Mouse (Mus musculus) stomach, embryonic 15.5 days (tissue): ENCODE data around the gene Pde8b. TPM values are rescaled to one million over a fixed set of nuclear protein-coding genes. Genes with fewer than 3 reads are reported as not detected.

Source experiments
- ATAC-seq: fragments of 200-750 bp; cut with Nextera tagmentation; 2 replicates; pipeline ENCODE4 v1.8.0; 2017; ENCODE audit warnings: low read depth, moderate number of reproducible peaks, moderate TSS enrichment; ENCODE audit not compliant: insufficient read depth, low FRiP score
- H3K27ac ChIP-seq: fragments of 300-500 bp; sonication (generic); 2 replicates; pipeline ENCODE4 v1.5.1; 2015; ENCODE audit warnings: mild to moderate bottlenecking, inconsistent platforms
- H3K27me3 ChIP-seq: fragments of 300-500 bp; sonication (generic); replicated peaks from 2 replicates; pipeline ENCODE4 v1.6.1; 2015; ENCODE audit warnings: inconsistent platforms
- H3K36me3 ChIP-seq: fragments of 300-500 bp; sonication (generic); 2 replicates; pipeline ENCODE4 v1.6.1; 2015; ENCODE audit warnings: inconsistent platforms
- H3K4me1 ChIP-seq: fragments of 300-500 bp; sonication (generic); 2 replicates; pipeline ENCODE4 v1.6.1; 2015; ENCODE audit warnings: inconsistent platforms
- H3K4me2 ChIP-seq: fragments of 300-500 bp; sonication (generic); 2 replicates; pipeline ENCODE4 v1.6.1; 2015; ENCODE audit warnings: mild to moderate bottlenecking, inconsistent platforms
- H3K4me3 ChIP-seq: fragments of 300-500 bp; sonication (generic); replicated peaks from 2 replicates; pipeline ENCODE4 v1.5.1; 2015; ENCODE audit warnings: inconsistent platforms
- H3K9ac ChIP-seq: fragments of 300-500 bp; sonication (generic); 2 replicates; pipeline ENCODE4 v1.6.1; 2015; ENCODE audit warnings: inconsistent platforms
- H3K9me3 ChIP-seq: fragments of 300-500 bp; sonication (generic); 2 replicates; pipeline ENCODE4 v1.6.1; 2016; ENCODE audit warnings: inconsistent platforms
- WGBS: fragments of 180-500 bp; shearing (Covaris S2); methylation state at CpG from one replicate; pipeline ENCODE4 v1.1.7; 2015; 5-methylcytosine and 5-hydroxymethylcytosine counted together
- polyA plus RNA-seq: library from polyadenylated mRNA; unstranded; fragments of >200 nt; fragmentation: Nextera tagmentation; extraction: Ambion mirVana; gene quantifications from 2 replicates; pipeline ENCODE4 v1.2.1, GENCODE M21; 2015

Pde8b gene
- polyA plus RNA-seq, 1 experiment from 2014 or later = 7.4 TPM

- Histone ChIP-seq H3K9ac (no peak overlapping the region), H3K4me1 (no peaks in the 10 kb centered on the region), H3K9me3 (no peaks in the 10 kb centered on the region), H3K4me2 (no peak overlapping the region), H3K4me3 (no peak overlapping the region), H3K36me3 (no peaks in the 10 kb centered on the region), H3K27ac (no peak overlapping the region), H3K27me3 (no peaks in the 10 kb centered on the region)
- no peak for ATAC-seq
- WGBS = 89% methylated on average over 6 of the region's 6 CpGs
These were observed 219.3 kb downstream of the Pde8b start for GRCm38 (mm10) chr13:95030828-95031227.

- no peak for ATAC-seq
- WGBS = 82% methylated on average over 6 of the region's 6 CpGs
- no peak overlapping the region for H3K9ac ChIP-seq
- H3K4me3 ChIP-seq = no peak overlapping the region
- no peaks in the 10 kb centered on the region for H3K27me3 ChIP-seq
- no peak overlapping the region for H3K27ac ChIP-seq
- H3K36me3 ChIP-seq = no peaks in the 10 kb centered on the region
- 0 out of 2 replicates have a peak, but pooled peaks cover 4% of the 10 kb centered on the region for H3K4me1 ChIP-seq
- no peak overlapping the region for H3K4me2 ChIP-seq
- no peaks in the 10 kb centered on the region for H3K9me3 ChIP-seq
These were observed 229.9 kb downstream of the Pde8b start for GRCm38 (mm10) chr13:95020216-95020615.

- ATAC-seq = no peak
- no peak overlapping the region for H3K4me2 ChIP-seq
- no peak overlapping the region for H3K27ac ChIP-seq
- H3K9me3 ChIP-seq = no peaks in the 10 kb centered on the region
- H3K4me3 ChIP-seq = no peak overlapping the region
- no peak overlapping the region for H3K9ac ChIP-seq
- no peaks in the 10 kb centered on the region for H3K27me3 ChIP-seq
- WGBS = 76% methylated on average over 6 of the region's 6 CpGs
- no peaks in the 10 kb centered on the region for H3K36me3 ChIP-seq
- 0 out of 2 replicates have a peak, but pooled peaks cover 4% of the 10 kb centered on the region for H3K4me1 ChIP-seq
These were observed 230.8 kb downstream of the Pde8b start for GRCm38 (mm10) chr13:95019345-95019744.

- H3K4me2 ChIP-seq = no peak overlapping the region
- H3K9ac ChIP-seq = no peak overlapping the region
- H3K27me3 ChIP-seq = no peaks in the 10 kb centered on the region
- no peak overlapping the region for H3K27ac ChIP-seq
- peak; percentile 58; the same call in 1 of the 2 replicates for ATAC-seq
- no peak overlapping the region for H3K4me3 ChIP-seq
- WGBS = 4% methylated on average over 9 of the region's 9 CpGs
- no peaks in the 10 kb centered on the region for H3K36me3 ChIP-seq
- no peaks in the 10 kb centered on the region for H3K9me3 ChIP-seq
- H3K4me1 ChIP-seq = 0 out of 2 replicates have a peak, but pooled peaks cover 4% of the 10 kb centered on the region
These were observed 232.2 kb downstream of the Pde8b start for GRCm38 (mm10) chr13:95017916-95018315.

GRCm38 (mm10) chr13:95017278-95017677, 232.9 kb downstream of the Pde8b start:
- Histone ChIP-seq H3K4me3 (no peak overlapping the region), H3K27me3 (no peaks in the 10 kb centered on the region), H3K27ac (no peak overlapping the region), H3K9ac (no peak overlapping the region), H3K4me2 (no peak overlapping the region), H3K4me1 (0 out of 2 replicates have a peak, but pooled peaks cover 4% of the 10 kb centered on the region), H3K36me3 (no peaks in the 10 kb centered on the region), H3K9me3 (no peaks in the 10 kb centered on the region)
- no peak for ATAC-seq
- WGBS = 88% methylated on average over 6 of the region's 6 CpGs

GRCm38 (mm10) chr13:95011546-95012257, 238.4 kb downstream of the Pde8b start:
- H3K27me3 ChIP-seq = no peaks in the 10 kb centered on the region
- ATAC-seq = no peak
- no peaks in the 10 kb centered on the region for H3K36me3 ChIP-seq
- no peaks in the 10 kb centered on the region for H3K9me3 ChIP-seq
- H3K4me3 ChIP-seq = no peak overlapping the region
- H3K4me2 ChIP-seq = no peak overlapping the region
- WGBS = 85% methylated on average over 7 of the region's 7 CpGs
- H3K9ac ChIP-seq = no peak overlapping the region
- no peaks in the 10 kb centered on the region for H3K4me1 ChIP-seq
- H3K27ac ChIP-seq = no peak overlapping the region

GRCm38 (mm10) chr13:95009261-95009660, 240.9 kb downstream of the Pde8b start:
- Histone ChIP-seq H3K27ac (no peak overlapping the region), H3K4me2 (no peak overlapping the region), H3K36me3 (no peaks in the 10 kb centered on the region), H3K9me3 (no peaks in the 10 kb centered on the region), H3K27me3 (no peaks in the 10 kb centered on the region), H3K4me1 (no peaks in the 10 kb centered on the region), H3K4me3 (no peak overlapping the region), H3K9ac (no peak overlapping the region)
- no peak for ATAC-seq
- WGBS = 84% methylated on average over 7 of the region's 7 CpGs

GRCm38 (mm10) chr13:95007281-95007680, 242.9 kb downstream of the Pde8b start:
- no peaks in the 10 kb centered on the region for H3K27me3 ChIP-seq
- no peaks in the 10 kb centered on the region for H3K36me3 ChIP-seq
- no peak overlapping the region for H3K4me2 ChIP-seq
- H3K9ac ChIP-seq = no peak overlapping the region
- no peaks in the 10 kb centered on the region for H3K4me1 ChIP-seq
- no peaks in the 10 kb centered on the region for H3K9me3 ChIP-seq
- no peak overlapping the region for H3K4me3 ChIP-seq
- no peak for ATAC-seq
- H3K27ac ChIP-seq = no peak overlapping the region
- WGBS = 77% methylated on average over 8 of the region's 8 CpGs

GRCm38 (mm10) chr13:94990516-94990915, 259.6 kb downstream of the Pde8b start:
- Histone ChIP-seq H3K4me3 (no peak overlapping the region), H3K9ac (no peak overlapping the region), H3K27me3 (no peaks in the 10 kb centered on the region), H3K4me1 (no peaks in the 10 kb centered on the region), H3K27ac (no peak overlapping the region), H3K9me3 (no peaks in the 10 kb centered on the region), H3K4me2 (no peak overlapping the region), H3K36me3 (no peaks in the 10 kb centered on the region)
- 42% methylated on average over 5 of the region's 5 CpGs for WGBS
- peak; percentile 60; the same call in 1 of the 2 replicates for ATAC-seq

GRCm38 (mm10) chr13:94979081-94979480, 271.1 kb downstream of the Pde8b start:
- H3K36me3 ChIP-seq = peaks cover 11% of the 10 kb centered on the region; the same call in 1 of the 2 replicates
- H3K9me3 ChIP-seq = no peaks in the 10 kb centered on the region
- H3K4me3 ChIP-seq = no peak overlapping the region
- H3K9ac ChIP-seq = no peak overlapping the region
- no peak overlapping the region for H3K27ac ChIP-seq
- H3K4me2 ChIP-seq = no peak overlapping the region
- ATAC-seq = no peak
- 38% methylated on average over 7 of the region's 7 CpGs for WGBS
- H3K27me3 ChIP-seq = no peaks in the 10 kb centered on the region
- H3K4me1 ChIP-seq = peaks cover 12% of the 10 kb centered on the region

GRCm38 (mm10) chr13:94976219-94977186, 273.6 kb downstream of the Pde8b start, which contains the start of gene Wdr41:
Gene Wdr41 (plus strand): TSS chr13:94976344.
- Histone ChIP-seq H3K4me3 (peak within 1 kb of the TSS; percentile 70), H3K27me3 (no peaks in the 10 kb centered on the region), H3K4me2 (peak within 1 kb of the TSS; percentile 54), H3K9me3 (no peaks in the 10 kb centered on the region), H3K36me3 (0 out of 2 replicates have a peak, but pooled peaks cover 6% of the 10 kb centered on the region), H3K9ac (peak within 1 kb of the TSS; percentile 93), H3K27ac (peak within 1 kb of the TSS; percentile 98), H3K4me1 (peaks cover 12% of the 10 kb centered on the region)
- WGBS = 1% methylated on average over 67 of the region's 68 CpGs
- ATAC-seq = peak; percentile 96

- no peaks in the 10 kb centered on the region for H3K36me3 ChIP-seq
- H3K9me3 ChIP-seq = no peaks in the 10 kb centered on the region
- 15% methylated on average over 9 of the region's 9 CpGs for WGBS
- peak overlapping the region; percentile 98 for H3K27ac ChIP-seq
- H3K4me2 ChIP-seq = peak overlapping the region; percentile 54
- peak overlapping the region; percentile 70 for H3K4me3 ChIP-seq
- H3K9ac ChIP-seq = peak overlapping the region; percentile 13; the same call in 1 of the 2 replicates
- H3K27me3 ChIP-seq = no peaks in the 10 kb centered on the region
- ATAC-seq = no peak
- peaks cover 12% of the 10 kb centered on the region for H3K4me1 ChIP-seq
These were observed 274.3 kb downstream of the Pde8b start for GRCm38 (mm10) chr13:94975828-94976218.
